Mouse (Mus musculus): ENCODE data around the gene Shank2. TPM values are rescaled to one million over a fixed set of nuclear protein-coding genes. Genes with fewer than 3 reads are reported as not detected.
A peak's percentile ranks its signal among the peaks of the same experiment; 100 is the strongest.

The Shank2 gene
- total and polyA plus RNA-seq, 3 experiments = not detected

DNA sequence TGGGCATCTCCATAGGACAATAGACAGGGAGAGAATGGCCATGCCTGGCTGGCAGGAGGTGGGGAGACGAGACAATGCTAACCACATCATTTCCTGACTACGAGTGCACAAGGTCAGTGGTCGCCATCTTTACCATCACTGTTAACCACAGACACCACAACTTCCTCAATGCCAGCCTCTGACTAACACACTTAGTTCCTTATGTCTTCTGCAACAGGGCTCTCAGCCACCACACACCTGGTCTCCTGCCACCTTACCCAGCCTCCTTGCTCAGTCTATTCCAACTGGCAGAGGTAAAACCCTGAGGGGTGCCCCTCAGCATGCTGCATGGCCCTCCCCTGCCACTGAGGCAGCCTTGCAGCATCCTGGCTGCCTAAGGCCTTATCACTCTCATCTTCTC is 445.4 kb downstream of the Shank2 start:
- Histone ChIP-seq H3K27me3 (ENCODE audit: control insufficient read depth in 1 of 2, insufficient read depth in 2 of 2, low read length in 2 of 2) (no peaks in the 10 kb centered on the region), H3K9me3 (replicated peaks; ENCODE audit: insufficient read depth, low read length) (no peaks in the 10 kb centered on the region), H3K79me2 (ENCODE audit: control insufficient read depth, insufficient read depth, low read length, poor library complexity) (no peaks in the 10 kb centered on the region), H3K9ac (ENCODE audit: control insufficient read depth, low read depth, low read length, poor library complexity, severe bottlenecking) (no peak overlapping the region), H3K27ac (ENCODE audit: control insufficient read depth, low read depth, low read length) (no peak overlapping the region), H3K4me3 (ENCODE audit: control insufficient read depth in 1 of 2, insufficient read depth in 1 of 2, low read depth in 2 of 2, low read length in 2 of 2) (no peak overlapping the region), H3K4me1 (ENCODE audit: control insufficient read depth in 1 of 2, insufficient read depth in 2 of 2, low read length in 2 of 2) (peaks cover 8 to 12% of the 10 kb centered on the region in 2 experiments), H3K36me3 (ENCODE audit: control insufficient read depth in 1 of 2, insufficient read depth in 2 of 2, low read length in 2 of 2) (peaks cover 2 to 9% of the 10 kb centered on the region in 2 experiments; a peak in 3 of 4 replicates)
- DNase-seq (ENCODE audit: low read depth, low spot score) = peak; percentile 90
- TF ChIP-seq SIN3A (IDR thresholded peaks at IDR 0.05; ENCODE audit: low read length) (peak; percentile 58), MAFK (IDR thresholded peaks at IDR 0.05; ENCODE audit: borderline replicate concordance, low read depth, low read length) (peak; percentile 81), POLR2A (IDR thresholded peaks at IDR 0.05; ENCODE audit: control insufficient read depth in 1 of 2, insufficient read depth in 1 of 2, low read depth in 1 of 2, low read length in 2 of 2, poor library complexity in 1 of 2) (no peak), NELFE (IDR thresholded peaks at IDR 0.05; ENCODE audit: low read depth, low read length) (no peak), EP300 (IDR thresholded peaks at IDR 0.05; ENCODE audit: low read depth in 1 of 2, low read length in 2 of 2) (peak; percentile 81 to 90), JUND (IDR thresholded peaks at IDR 0.05; ENCODE audit: low read depth, low read length) (no peak), GATA1 (IDR thresholded peaks at IDR 0.05; ENCODE audit: low read depth, low read length) (peak; percentile 32; the same call in 1 of the 2 replicates), ELF1 (IDR thresholded peaks at IDR 0.05; ENCODE audit: low read depth, low read length) (peak; percentile 28; the same call in 1 of the 2 replicates), ETS1 (IDR thresholded peaks at IDR 0.05; ENCODE audit: low read depth, low read length) (peak; percentile 79), TAL1 (IDR thresholded peaks at IDR 0.05; ENCODE audit: low read length) (peak; percentile 59), MYC (IDR thresholded peaks at IDR 0.05; ENCODE audit: low read depth, low read length) (0 out of 2 replicates have a peak, but pooled peaks have one; percentile 64), MXI1 (IDR thresholded peaks at IDR 0.05; ENCODE audit: low read depth, low read length) (peak; percentile 48; the same call in 1 of the 2 replicates), TCF12 (IDR thresholded peaks at IDR 0.05; ENCODE audit: low read depth, low read length) (peak; percentile 65), CTCF (IDR thresholded peaks at IDR 0.05 in 2 of 3, conservative IDR thresholded peaks at IDR 0.05 in 1 of 3; ENCODE audit: control insufficient read depth in 1 of 3, insufficient read depth in 1 of 3, low read depth in 2 of 3, low read length in 3 of 3, poor library complexity in 1 of 3, severe bottlenecking in 1 of 3) (no peak), BHLHE40 (IDR thresholded peaks at IDR 0.05; ENCODE audit: borderline replicate concordance, low read depth, low read length) (peak; percentile 35; the same call in 1 of the 2 replicates), UBTF (IDR thresholded peaks at IDR 0.05; ENCODE audit: borderline replicate concordance, insufficient read depth, low read depth, low read length) (no peak), USF1 (IDR thresholded peaks at IDR 0.05; ENCODE audit: low read depth, low read length) (no peak), USF2 (IDR thresholded peaks at IDR 0.05; ENCODE audit: borderline replicate concordance in 1 of 2, insufficient read depth in 1 of 2, low read depth in 1 of 2, low read length in 2 of 2) (no peak), NRF1 (IDR thresholded peaks at IDR 0.05; ENCODE audit: insufficient read depth, low read depth, low read length, poor library complexity, severe bottlenecking) (no peak), RCOR1 (IDR thresholded peaks at IDR 0.05; ENCODE audit: low read depth, low read length) (peak; percentile 81)

DNA sequence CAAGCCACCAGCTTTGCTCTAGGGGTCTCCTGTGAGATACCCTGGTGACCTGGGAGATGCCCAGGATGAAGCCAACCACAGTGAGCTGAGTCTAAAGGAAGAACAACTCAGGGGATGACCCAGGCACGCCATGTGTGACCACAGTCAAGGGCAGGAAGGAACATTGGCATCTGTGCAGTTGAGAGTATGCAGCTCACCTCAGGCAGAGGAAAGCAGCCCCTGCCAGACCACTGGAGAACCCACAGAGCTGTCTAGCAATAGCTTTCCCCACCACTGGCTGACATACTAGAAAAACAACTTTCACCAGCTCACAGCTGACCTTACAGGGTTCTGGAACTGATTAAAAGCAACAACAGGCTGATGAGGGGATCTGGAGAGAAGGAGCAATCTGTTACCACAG is 446.5 kb downstream of the Shank2 start:
- no peak for DNase-seq (ENCODE audit: low read depth, low spot score)
- H3K9me3 ChIP-seq (replicated peaks; ENCODE audit: insufficient read depth, low read length) = no peaks in the 10 kb centered on the region
- H3K79me2 ChIP-seq (ENCODE audit: control insufficient read depth, insufficient read depth, low read length, poor library complexity) = no peaks in the 10 kb centered on the region
- no peak overlapping the region for H3K4me3 ChIP-seq (ENCODE audit: control insufficient read depth in 1 of 2, insufficient read depth in 1 of 2, low read depth in 2 of 2, low read length in 2 of 2)
- no peak overlapping the region for H3K27ac ChIP-seq (ENCODE audit: control insufficient read depth, low read depth, low read length)
- peaks cover 8 to 12% of the 10 kb centered on the region in 2 experiments for H3K4me1 ChIP-seq (ENCODE audit: control insufficient read depth in 1 of 2, insufficient read depth in 2 of 2, low read length in 2 of 2)
- peaks cover 2 to 9% of the 10 kb centered on the region in 2 experiments; a peak in 3 of 4 replicates for H3K36me3 ChIP-seq (ENCODE audit: control insufficient read depth in 1 of 2, insufficient read depth in 2 of 2, low read length in 2 of 2)
- H3K9ac ChIP-seq (ENCODE audit: control insufficient read depth, low read depth, low read length, poor library complexity, severe bottlenecking) = no peak overlapping the region
- TF ChIP-seq CHD2 (IDR thresholded peaks at IDR 0.05; ENCODE audit: low read length) (no peak), MYC (IDR thresholded peaks at IDR 0.05; ENCODE audit: low read depth, low read length) (no peak), EP300 (IDR thresholded peaks at IDR 0.05; ENCODE audit: low read depth in 1 of 2, low read length in 2 of 2) (no peak)
- H3K27me3 ChIP-seq (ENCODE audit: control insufficient read depth in 1 of 2, insufficient read depth in 2 of 2, low read length in 2 of 2) = no peaks in the 10 kb centered on the region
